Mouse (Mus musculus): ENCODE results near the gene Arhgap18. TPM values are rescaled to one million over a fixed set of nuclear protein-coding genes. Genes with fewer than 3 reads are reported as not detected.

Gene Arhgap18
- polyA plus RNA-seq, 1 experiment = 149 TPM

DNA sequence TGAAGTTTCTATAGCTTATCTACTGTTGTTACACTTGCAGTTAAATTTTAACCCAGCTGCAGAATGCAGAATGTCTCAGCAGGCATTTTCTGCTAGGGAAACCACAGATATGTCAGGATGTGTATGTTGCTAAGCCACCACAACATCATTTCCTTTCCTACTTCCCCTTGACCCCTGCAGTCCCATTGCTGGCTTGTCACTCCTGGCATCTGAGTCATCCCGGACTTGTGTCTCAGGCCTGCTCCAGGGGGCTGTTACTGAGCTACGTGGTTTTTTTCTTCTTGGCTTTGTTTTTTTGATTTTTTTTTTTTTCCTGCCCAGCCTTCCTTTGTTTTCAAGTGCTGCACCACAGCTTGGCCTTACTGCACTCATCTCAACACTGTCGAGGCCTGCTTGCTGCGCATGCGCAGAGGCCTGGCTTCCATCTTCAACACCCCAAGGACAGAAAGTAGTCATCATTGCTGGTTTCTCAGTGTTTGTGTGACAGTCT is 46.4 kb downstream of the Arhgap18 start:
- H3K4me1 ChIP-seq (ENCODE audit: control insufficient read depth, insufficient read depth, low read length) = peaks cover 45% of the 10 kb centered on the region
- TF ChIP-seq CTCF (IDR thresholded peaks at IDR 0.05; ENCODE audit: low read depth, low read length) (no peak), POLR2A (IDR thresholded peaks at IDR 0.05; ENCODE audit: borderline replicate concordance, low read depth, low read length) (no peak)
- H3K27ac ChIP-seq (ENCODE audit: insufficient read depth, low read depth, low read length) = peak overlapping the region; percentile 94
- peak overlapping the region; percentile 18 for H3K4me3 ChIP-seq (ENCODE audit: insufficient read depth, low read length)

DNA sequence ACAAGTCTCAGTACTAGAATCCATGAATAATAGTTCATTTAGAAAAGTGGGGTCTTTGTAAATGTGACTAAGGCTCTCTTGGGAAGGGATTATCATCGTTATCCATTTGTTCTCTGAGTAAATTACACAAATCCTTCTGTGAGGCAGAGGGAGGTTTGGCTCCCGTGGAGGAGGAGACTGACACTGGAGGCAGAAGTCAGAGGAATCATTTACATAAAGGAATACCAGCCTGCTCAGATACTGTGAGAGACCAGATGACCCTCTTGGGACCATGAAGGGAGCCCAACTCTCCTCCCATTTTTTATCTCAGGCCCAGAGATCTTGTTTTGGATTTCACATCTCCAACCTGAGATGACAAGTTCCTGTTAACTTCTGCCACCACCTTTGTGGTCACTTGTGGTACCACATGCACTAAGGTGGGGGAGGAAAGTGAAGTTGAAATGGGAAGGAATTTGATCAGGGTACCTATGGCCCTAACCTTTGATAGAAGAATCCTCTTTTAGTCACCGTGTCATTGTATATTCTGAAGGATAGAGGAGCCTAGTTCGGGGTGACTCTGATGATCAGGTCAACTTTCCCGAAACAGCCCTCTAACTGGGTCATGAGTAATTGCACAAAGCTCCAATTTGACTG is 51.2 kb downstream of the Arhgap18 start:
- TF ChIP-seq CTCF (IDR thresholded peaks at IDR 0.05; ENCODE audit: low read depth, low read length) = no peak
- TF ChIP-seq POLR2A (IDR thresholded peaks at IDR 0.05; ENCODE audit: borderline replicate concordance, low read depth, low read length) = no peak
- Histone ChIP-seq H3K27ac (ENCODE audit: insufficient read depth, low read depth, low read length) (no peak overlapping the region), H3K4me1 (ENCODE audit: control insufficient read depth, insufficient read depth, low read length) (peaks cover 18% of the 10 kb centered on the region), H3K4me3 (ENCODE audit: insufficient read depth, low read length) (no peak overlapping the region)

DNA sequence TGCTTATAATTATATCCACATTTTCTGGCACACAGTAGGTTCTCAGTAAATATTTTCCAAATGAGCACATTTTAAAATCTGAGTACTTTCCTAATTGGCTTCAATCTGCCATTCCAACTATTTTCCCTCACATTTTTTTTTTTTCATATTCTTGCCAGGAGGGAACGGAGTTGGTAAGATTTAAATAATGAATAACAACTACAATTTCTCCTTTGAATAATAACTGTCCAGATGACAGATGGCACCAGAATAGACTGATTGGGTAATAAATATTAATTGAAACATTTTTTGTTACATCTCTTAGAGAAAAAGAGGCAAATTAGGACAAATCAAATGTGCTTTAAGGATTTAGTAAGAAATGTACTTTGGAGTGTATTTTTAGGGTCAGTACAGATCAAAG is 51.8 kb downstream of the Arhgap18 start:
- Histone ChIP-seq H3K4me3 (ENCODE audit: insufficient read depth, low read length) (no peak overlapping the region), H3K4me1 (ENCODE audit: control insufficient read depth, insufficient read depth, low read length) (peaks cover 16% of the 10 kb centered on the region), H3K27ac (ENCODE audit: insufficient read depth, low read depth, low read length) (no peak overlapping the region)
- TF ChIP-seq POLR2A (IDR thresholded peaks at IDR 0.05; ENCODE audit: borderline replicate concordance, low read depth, low read length) = no peak
- TF ChIP-seq CTCF (IDR thresholded peaks at IDR 0.05; ENCODE audit: low read depth, low read length) = no peak

DNA sequence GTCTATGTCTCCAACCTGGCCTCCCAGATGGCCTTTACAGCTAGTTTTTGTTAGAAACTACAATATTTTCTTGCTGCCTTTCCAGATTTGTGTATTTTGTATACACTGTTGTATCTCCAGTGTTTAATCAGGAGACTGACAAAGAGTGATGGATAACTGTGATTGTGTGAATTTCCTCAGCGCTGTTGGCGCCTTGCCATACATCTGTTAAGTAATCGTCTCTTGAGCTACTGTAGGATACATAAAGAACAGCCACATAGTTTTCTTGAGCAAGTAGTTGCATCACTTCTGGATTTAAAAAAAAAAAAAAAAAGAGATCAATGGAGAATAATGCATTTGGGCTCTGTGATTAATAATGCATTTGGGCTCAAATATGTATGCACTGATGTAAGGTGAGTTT is 52.9 kb downstream of the Arhgap18 start:
- Histone ChIP-seq H3K27ac (ENCODE audit: insufficient read depth, low read depth, low read length) (no peak overlapping the region), H3K4me1 (ENCODE audit: control insufficient read depth, insufficient read depth, low read length) (peaks cover 13% of the 10 kb centered on the region)
- TF ChIP-seq CTCF (IDR thresholded peaks at IDR 0.05; ENCODE audit: low read depth, low read length) (no peak), POLR2A (IDR thresholded peaks at IDR 0.05; ENCODE audit: borderline replicate concordance, low read depth, low read length) (no peak)

DNA sequence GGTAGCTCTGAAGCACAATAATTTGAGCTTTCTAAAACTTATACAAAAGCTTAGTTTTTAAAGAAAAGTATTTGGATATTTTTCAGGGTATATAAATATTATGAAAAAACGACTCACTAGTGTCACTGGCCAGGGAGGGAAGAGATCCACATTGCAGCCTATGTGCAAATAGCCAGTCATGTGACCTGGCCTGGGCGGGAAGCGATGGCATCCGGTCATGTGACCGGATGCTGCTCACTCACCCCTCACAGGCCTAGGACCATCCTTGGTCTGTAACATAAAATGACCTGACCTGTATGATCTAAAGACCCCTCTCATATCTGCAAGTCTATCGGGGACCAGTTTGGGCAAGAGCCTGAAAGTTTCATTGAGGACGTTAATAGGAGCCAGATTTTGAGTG is 56.8 kb downstream of the Arhgap18 start:
- no peak overlapping the region for H3K4me3 ChIP-seq (ENCODE audit: insufficient read depth, low read length)
- TF ChIP-seq POLR2A (IDR thresholded peaks at IDR 0.05; ENCODE audit: borderline replicate concordance, low read depth, low read length) = no peak
- TF ChIP-seq CTCF (IDR thresholded peaks at IDR 0.05; ENCODE audit: low read depth, low read length) = no peak
- H3K4me1 ChIP-seq (ENCODE audit: control insufficient read depth, insufficient read depth, low read length) = peaks cover 11% of the 10 kb centered on the region
- H3K27ac ChIP-seq (ENCODE audit: insufficient read depth, low read depth, low read length) = no peak overlapping the region

More for the DNA sequence above, 52.9 kb downstream of the Arhgap18 start:
- no peak overlapping the region for H3K4me3 ChIP-seq (ENCODE audit: insufficient read depth, low read length)

DNA sequence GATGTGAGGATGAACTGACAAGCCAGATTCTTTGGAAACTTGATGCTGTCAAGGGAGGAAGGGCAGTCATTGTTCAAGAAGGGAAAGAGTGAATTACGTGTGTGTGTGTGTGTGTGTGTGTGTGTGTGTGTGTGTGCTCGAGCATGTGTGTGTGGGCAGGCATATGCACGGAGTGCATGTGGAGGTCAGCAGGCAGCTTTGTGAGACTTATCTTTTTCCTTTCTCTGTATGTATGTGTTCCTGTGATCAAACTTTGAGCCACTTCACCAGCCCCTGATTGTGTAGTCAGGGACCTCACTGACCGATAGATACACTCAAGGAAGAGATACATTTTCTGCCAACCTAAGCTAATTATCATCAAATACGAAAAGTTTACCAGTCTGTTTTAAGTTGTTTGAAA is 57.6 kb downstream of the Arhgap18 start:
- H3K4me1 ChIP-seq (ENCODE audit: control insufficient read depth, insufficient read depth, low read length) = peaks cover 9% of the 10 kb centered on the region
- TF ChIP-seq POLR2A (IDR thresholded peaks at IDR 0.05; ENCODE audit: borderline replicate concordance, low read depth, low read length) = no peak
- TF ChIP-seq CTCF (IDR thresholded peaks at IDR 0.05; ENCODE audit: low read depth, low read length) = no peak
- no peak overlapping the region for H3K27ac ChIP-seq (ENCODE audit: insufficient read depth, low read depth, low read length)
- H3K4me3 ChIP-seq (ENCODE audit: insufficient read depth, low read length) = no peak overlapping the region

DNA sequence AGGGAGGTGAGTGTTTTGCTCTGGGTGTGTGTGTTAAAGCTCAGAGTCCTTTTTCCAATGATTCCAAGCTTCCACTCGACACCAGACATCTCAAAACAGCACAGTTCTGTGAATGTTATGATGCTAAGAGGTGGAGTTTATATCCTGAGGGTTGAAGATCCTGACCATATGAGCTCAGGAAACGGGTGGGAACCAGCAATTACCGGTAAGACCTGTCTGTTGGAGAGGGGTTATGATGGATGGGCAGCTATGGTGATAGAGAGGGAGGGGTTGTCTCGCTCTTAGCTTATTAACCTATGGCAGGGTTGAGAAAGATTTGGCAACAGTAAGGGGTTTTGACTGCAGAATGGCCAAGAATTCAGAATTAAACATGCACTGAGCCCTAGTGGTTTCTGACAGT is 58.1 kb downstream of the Arhgap18 start:
- no peak for TF ChIP-seq CTCF (IDR thresholded peaks at IDR 0.05; ENCODE audit: low read depth, low read length)
- TF ChIP-seq POLR2A (IDR thresholded peaks at IDR 0.05; ENCODE audit: borderline replicate concordance, low read depth, low read length) = no peak
- H3K27ac ChIP-seq (ENCODE audit: insufficient read depth, low read depth, low read length) = no peak overlapping the region
- H3K4me1 ChIP-seq (ENCODE audit: control insufficient read depth, insufficient read depth, low read length) = peaks cover 6% of the 10 kb centered on the region
- no peak overlapping the region for H3K4me3 ChIP-seq (ENCODE audit: insufficient read depth, low read length)

DNA sequence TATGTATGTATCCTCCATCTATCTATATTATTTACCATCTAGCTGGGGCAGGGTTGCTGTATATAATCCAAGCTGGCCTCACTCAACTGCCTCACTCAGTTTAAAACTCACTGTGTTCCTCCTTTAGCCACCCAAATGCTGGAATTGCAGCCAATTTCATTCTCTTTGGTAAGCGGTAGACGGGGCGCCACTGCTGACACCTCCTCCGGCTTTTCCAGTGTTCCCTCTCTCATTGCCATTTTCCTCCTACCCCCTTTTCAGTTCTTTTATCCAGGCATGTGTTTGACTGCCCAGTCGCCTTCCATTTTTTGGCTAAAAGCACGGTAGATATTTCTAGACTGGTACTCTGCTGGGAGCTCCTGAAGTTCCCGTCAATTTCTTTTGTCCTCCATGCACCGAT is 62.4 kb downstream of the Arhgap18 start:
- Histone ChIP-seq H3K27ac (ENCODE audit: insufficient read depth, low read depth, low read length) (no peak overlapping the region), H3K4me3 (ENCODE audit: insufficient read depth, low read length) (no peak overlapping the region), H3K4me1 (ENCODE audit: control insufficient read depth, insufficient read depth, low read length) (peaks cover 13% of the 10 kb centered on the region)
- TF ChIP-seq CTCF (IDR thresholded peaks at IDR 0.05; ENCODE audit: low read depth, low read length) = no peak
- no peak for TF ChIP-seq POLR2A (IDR thresholded peaks at IDR 0.05; ENCODE audit: borderline replicate concordance, low read depth, low read length)

DNA sequence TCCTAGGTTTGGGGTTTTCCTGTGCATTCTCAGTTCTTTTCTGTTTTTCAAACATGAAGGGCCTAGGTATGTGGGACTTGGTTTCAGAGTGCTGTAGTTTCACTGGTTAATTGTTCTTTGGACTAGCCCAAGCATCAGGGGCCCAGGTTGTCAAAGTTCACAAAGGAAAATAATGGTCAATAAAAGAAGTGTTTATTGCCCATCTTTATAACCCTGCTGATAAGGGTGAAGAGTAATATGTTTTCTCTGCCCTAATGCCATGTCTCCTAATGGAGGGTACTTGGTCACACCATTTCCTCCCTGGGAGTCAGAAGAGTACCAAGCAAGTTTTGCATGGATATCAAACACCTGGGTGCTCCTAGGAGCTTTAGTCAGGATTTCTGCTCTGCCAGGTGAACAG is 67.1 kb downstream of the Arhgap18 start:
- no peak overlapping the region for H3K4me3 ChIP-seq (ENCODE audit: insufficient read depth, low read length)
- H3K27ac ChIP-seq (ENCODE audit: insufficient read depth, low read depth, low read length) = no peak overlapping the region
- H3K4me1 ChIP-seq (ENCODE audit: control insufficient read depth, insufficient read depth, low read length) = peaks cover 22% of the 10 kb centered on the region
- TF ChIP-seq POLR2A (IDR thresholded peaks at IDR 0.05; ENCODE audit: borderline replicate concordance, low read depth, low read length) = no peak
- TF ChIP-seq CTCF (IDR thresholded peaks at IDR 0.05; ENCODE audit: low read depth, low read length) = no peak

DNA sequence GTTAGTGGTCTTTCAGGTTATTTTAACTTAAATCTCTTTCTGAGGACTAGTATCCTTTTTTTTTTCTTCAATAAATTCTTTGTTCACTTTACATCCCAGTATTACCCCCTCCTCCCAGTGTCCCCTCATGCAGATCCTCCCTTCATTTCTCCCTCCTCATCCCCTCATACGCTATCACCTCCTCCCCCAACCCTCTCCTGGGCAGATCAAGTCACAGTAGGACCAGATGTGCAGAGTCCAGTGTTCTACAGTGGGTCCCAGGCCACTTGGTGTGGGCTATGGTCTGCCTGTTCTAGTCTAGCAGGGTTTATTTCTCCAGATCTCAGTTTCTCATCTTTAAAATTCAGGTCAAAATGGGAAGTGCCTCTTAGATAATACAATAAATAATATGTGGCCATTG is 67.7 kb downstream of the Arhgap18 start:
- TF ChIP-seq POLR2A (IDR thresholded peaks at IDR 0.05; ENCODE audit: borderline replicate concordance, low read depth, low read length) (no peak), CTCF (IDR thresholded peaks at IDR 0.05; ENCODE audit: low read depth, low read length) (no peak)
- H3K27ac ChIP-seq (ENCODE audit: insufficient read depth, low read depth, low read length) = no peak overlapping the region
- H3K4me1 ChIP-seq (ENCODE audit: control insufficient read depth, insufficient read depth, low read length) = peaks cover 27% of the 10 kb centered on the region
- no peak overlapping the region for H3K4me3 ChIP-seq (ENCODE audit: insufficient read depth, low read length)

Measured in bone marrow macrophage, adult 2 months (primary cell).